Mouse (Mus musculus) hindbrain, embryonic 12.5 days (tissue): ENCODE data around the gene Nek9. TPM values are rescaled to one million over a fixed set of nuclear protein-coding genes. Genes with fewer than 3 reads are reported as not detected.

Source experiments
- ATAC-seq: fragments of 200-750 bp; cut with Nextera tagmentation; 2 replicates; pipeline ENCODE4 v1.8.0; 2017; ENCODE audit warnings: moderate TSS enrichment; ENCODE audit not compliant: low FRiP score
- H3K27ac ChIP-seq: fragments of 300-500 bp; sonication (generic); 2 replicates; pipeline ENCODE4 v1.5.1; 2016; ENCODE audit warnings: mild to moderate bottlenecking
- H3K27me3 ChIP-seq: fragments of 300-500 bp; sonication (generic); 2 replicates; pipeline ENCODE4 v1.6.1; 2016; ENCODE audit warnings: mild to moderate bottlenecking
- H3K36me3 ChIP-seq: fragments of 300-500 bp; sonication (generic); 2 replicates; pipeline ENCODE4 v1.6.1; 2016; ENCODE audit warnings: mild to moderate bottlenecking
- H3K4me1 ChIP-seq: fragments of 300-500 bp; sonication (generic); 2 replicates; pipeline ENCODE4 v1.6.1; 2016
- H3K4me2 ChIP-seq: fragments of 300-500 bp; sonication (generic); replicated peaks from 2 replicates; pipeline ENCODE4 v1.6.1; 2016; ENCODE audit warnings: mild to moderate bottlenecking
- H3K4me3 ChIP-seq: fragments of 300-500 bp; sonication (generic); 2 replicates; pipeline ENCODE4 v1.5.1; 2016; ENCODE audit warnings: mild to moderate bottlenecking
- H3K9ac ChIP-seq: fragments of 300-500 bp; sonication (generic); 2 replicates; pipeline ENCODE4 v1.6.1; 2016; ENCODE audit warnings: mild to moderate bottlenecking, moderate library complexity
- H3K9me3 ChIP-seq: fragments of 300-500 bp; sonication (generic); replicated peaks from 2 replicates; pipeline ENCODE4 v1.6.1; 2016; ENCODE audit warnings: mild to moderate bottlenecking
- WGBS: fragments of 180-500 bp; shearing (Covaris S2); methylation state at CpG from one replicate; pipeline ENCODE4 v1.1.7; 2016; 5-methylcytosine and 5-hydroxymethylcytosine counted together
- polyA plus RNA-seq: library from polyadenylated mRNA; unstranded; fragments of >200 nt; fragmentation: Nextera tagmentation; extraction: Ambion mirVana; gene quantifications from 2 replicates; pipeline ENCODE4 v1.2.1, GENCODE M21; 2016

Gene Nek9
- polyA plus RNA-seq, 1 experiment from 2014 or later: 26.7 TPM

DNA sequence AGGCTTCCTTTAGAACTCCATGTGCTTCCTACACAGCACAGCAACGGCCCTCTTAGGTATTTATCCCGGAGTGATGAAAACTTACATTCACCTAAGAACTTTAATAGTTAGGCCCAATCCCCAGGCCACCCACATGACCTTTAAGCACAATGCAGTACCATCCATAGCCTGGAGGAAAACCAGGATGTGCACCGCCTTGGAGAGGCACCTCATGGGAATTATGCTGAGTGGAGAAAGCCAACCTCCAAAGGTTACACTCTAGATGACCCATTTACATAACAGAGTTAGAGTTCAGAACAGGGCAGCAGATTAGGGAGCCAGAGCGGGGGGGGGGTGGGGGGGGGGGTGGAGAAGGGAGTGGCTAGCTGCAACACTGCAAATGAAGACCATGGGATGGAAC lies 3.1 kb upstream of the Nek9 start:
- H3K36me3 ChIP-seq: peaks cover 16% of the 10 kb centered on the region; the same call in 1 of the 2 replicates
- H3K9me3 ChIP-seq: no peaks in the 10 kb centered on the region
- WGBS: 70% methylated on average over 4 of the region's 4 CpGs
- H3K4me2 ChIP-seq: no peak overlapping the region
- H3K9ac ChIP-seq: no peak overlapping the region
- H3K4me3 ChIP-seq: no peak overlapping the region
- no peak for ATAC-seq
- H3K27me3 ChIP-seq: no peaks in the 10 kb centered on the region
- peaks cover 16% of the 10 kb centered on the region for H3K4me1 ChIP-seq
- no peak overlapping the region for H3K27ac ChIP-seq

DNA sequence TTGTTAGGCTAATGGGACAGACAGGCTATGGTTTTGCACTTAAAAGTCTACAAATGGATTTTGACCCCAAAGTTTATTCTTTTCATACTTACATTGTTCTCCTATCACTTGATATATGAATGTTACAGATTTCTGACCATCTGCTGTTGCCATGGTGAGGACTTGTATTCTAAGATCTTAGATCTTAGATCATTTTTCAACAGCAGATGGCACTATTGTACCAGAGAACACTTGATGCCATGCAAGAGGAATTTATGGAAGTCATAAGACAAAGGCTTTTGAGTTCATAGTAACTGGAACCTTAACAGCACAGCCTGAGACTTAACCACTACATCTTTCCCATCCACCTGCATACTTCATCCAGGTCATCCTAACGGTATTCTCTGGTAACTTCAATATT lies 2.0 kb upstream of the Nek9 start:
- H3K4me3 ChIP-seq: no peak overlapping the region
- 60% methylated on average over 1 of the region's 1 CpGs for WGBS
- no peak overlapping the region for H3K9ac ChIP-seq
- H3K4me1 ChIP-seq: peaks cover 16% of the 10 kb centered on the region
- H3K27me3 ChIP-seq: no peaks in the 10 kb centered on the region
- H3K27ac ChIP-seq: no peak overlapping the region
- H3K9me3 ChIP-seq: no peaks in the 10 kb centered on the region
- H3K4me2 ChIP-seq: no peak overlapping the region
- no peak for ATAC-seq
- H3K36me3 ChIP-seq: peaks cover 16% of the 10 kb centered on the region; the same call in 1 of the 2 replicates

DNA sequence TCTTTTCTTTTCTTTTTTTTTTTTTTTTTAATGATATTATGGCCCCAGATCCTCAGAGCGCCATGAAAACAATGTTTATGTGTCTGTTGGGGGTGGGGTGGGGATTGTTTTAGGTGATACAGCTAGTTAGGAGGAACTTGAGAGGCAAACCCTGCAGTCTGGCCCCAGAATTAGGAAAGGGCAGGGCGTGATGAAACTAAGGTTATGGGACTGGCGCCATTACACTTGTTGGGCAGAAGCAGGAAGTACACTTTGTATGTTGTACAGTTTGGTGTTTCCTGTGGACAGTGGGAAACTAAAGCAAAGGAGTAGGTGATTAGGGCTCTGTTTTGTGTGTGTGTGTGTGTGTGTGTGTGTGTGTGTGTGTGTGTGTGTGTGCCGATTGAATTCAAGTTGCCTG lies 785 bp upstream of the Nek9 start:
- Histone ChIP-seq H3K36me3 (peaks cover 12% of the 10 kb centered on the region; the same call in 1 of the 2 replicates), H3K9me3 (no peaks in the 10 kb centered on the region), H3K4me3 (no peak overlapping the region; the same call in 1 of the 2 replicates), H3K9ac (no peak overlapping the region), H3K4me2 (peak overlapping the region; percentile 68), H3K4me1 (peaks cover 16% of the 10 kb centered on the region), H3K27me3 (no peaks in the 10 kb centered on the region), H3K27ac (no peak overlapping the region)
- no peak for ATAC-seq
- 46% methylated on average over 4 of the region's 4 CpGs for WGBS

DNA sequence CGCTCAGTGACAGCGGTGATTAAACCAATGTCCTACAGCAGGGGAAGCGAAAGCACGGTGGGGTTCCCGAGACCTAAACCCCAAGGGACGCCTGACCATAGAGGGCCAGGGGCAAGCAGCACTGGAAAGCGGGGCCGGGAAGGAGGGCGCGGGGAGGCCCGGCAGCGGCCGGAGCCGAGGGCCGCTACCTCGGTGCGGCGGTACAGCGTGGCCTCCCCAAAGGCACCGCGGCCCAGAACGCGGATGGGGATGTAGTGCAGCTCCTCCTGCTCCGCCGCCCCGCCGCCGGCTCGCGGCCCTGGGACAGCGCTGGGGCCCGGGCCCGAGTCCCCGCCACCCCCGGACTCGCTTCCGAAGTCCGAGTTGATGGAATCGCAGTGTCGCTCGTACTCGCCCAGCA lies 347 bp downstream of the Nek9 start:
- Histone ChIP-seq H3K4me1 (peaks cover 16% of the 10 kb centered on the region), H3K9ac (peak overlapping the region; percentile 94), H3K36me3 (peaks cover 19% of the 10 kb centered on the region), H3K4me3 (peak overlapping the region; percentile 97), H3K4me2 (peak overlapping the region; percentile 68), H3K9me3 (no peaks in the 10 kb centered on the region), H3K27me3 (no peaks in the 10 kb centered on the region), H3K27ac (peak overlapping the region; percentile 85)
- ATAC-seq: peak; percentile 82
- under 1% methylated on average over 42 of the region's 42 CpGs for WGBS

DNA sequence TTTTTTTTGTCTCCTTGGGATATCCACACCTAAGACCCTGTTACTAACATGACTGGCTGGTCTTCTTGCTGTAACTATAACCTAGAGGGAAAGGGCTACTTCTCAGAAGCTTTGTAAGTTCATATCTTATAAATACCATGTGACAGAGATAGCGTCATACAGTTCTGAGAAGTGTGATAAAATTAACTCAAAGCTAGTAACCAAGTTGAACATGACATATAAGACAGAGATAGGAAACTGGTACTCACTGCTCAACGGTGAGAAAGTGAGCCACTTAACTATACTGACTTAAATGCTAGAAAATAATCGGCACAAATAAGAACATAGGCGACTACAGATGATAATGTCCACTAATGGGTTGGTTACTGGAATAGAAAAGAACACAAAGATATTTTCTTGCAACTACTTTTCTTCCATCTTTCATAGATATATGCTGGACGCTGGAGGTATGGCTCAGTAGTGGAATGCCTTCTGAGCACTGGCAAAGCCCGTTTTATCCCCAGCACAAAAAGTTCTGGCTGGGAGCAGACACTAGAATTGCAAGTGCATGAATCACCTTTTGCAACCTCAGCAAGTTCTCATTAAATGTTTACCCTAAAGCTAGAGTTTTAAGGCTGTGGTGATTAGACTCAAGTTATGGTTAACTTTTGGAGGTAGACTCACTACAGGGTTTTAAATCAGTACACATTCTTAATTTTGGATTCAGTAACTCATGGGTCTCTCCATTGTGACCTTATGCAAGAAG lies 1.4 kb downstream of the Nek9 start:
- WGBS: 88% methylated on average over 6 of the region's 6 CpGs
- H3K4me1 ChIP-seq: peaks cover 16% of the 10 kb centered on the region
- H3K4me2 ChIP-seq: peak overlapping the region; percentile 68
- no peak overlapping the region for H3K9ac ChIP-seq
- no peak for ATAC-seq
- no peaks in the 10 kb centered on the region for H3K9me3 ChIP-seq
- H3K27ac ChIP-seq: no peak overlapping the region
- peak overlapping the region; percentile 97; the same call in 1 of the 2 replicates for H3K4me3 ChIP-seq
- peaks cover 23% of the 10 kb centered on the region for H3K36me3 ChIP-seq
- H3K27me3 ChIP-seq: no peaks in the 10 kb centered on the region

DNA sequence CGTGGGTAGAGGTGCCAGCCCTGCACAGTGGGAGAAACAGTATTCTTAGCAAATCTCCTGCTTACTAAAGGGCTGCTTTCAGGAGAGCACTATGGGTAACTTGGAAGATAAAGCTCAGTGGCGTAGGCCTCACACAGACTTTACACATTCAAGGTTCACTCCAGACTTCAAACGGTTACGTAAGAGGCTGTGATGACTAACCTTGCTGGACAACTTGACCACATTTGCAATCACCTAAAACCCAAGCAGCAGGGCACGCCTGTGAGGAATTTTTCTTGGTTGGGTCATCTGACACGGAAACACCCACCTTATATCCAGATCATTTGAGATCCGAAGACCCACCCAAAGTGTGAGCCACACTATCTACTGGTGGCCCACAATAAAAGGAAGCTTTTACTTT lies 9.0 kb downstream of the Nek9 start:
- ATAC-seq: no peak
- H3K4me2 ChIP-seq: no peak overlapping the region
- H3K9ac ChIP-seq: no peak overlapping the region
- no peak overlapping the region for H3K27ac ChIP-seq
- no peaks in the 10 kb centered on the region for H3K9me3 ChIP-seq
- no peaks in the 10 kb centered on the region for H3K4me1 ChIP-seq
- no peak overlapping the region for H3K4me3 ChIP-seq
- peaks cover 74% of the 10 kb centered on the region for H3K36me3 ChIP-seq
- H3K27me3 ChIP-seq: no peaks in the 10 kb centered on the region
- WGBS: 94% methylated on average over 7 of the region's 7 CpGs

DNA sequence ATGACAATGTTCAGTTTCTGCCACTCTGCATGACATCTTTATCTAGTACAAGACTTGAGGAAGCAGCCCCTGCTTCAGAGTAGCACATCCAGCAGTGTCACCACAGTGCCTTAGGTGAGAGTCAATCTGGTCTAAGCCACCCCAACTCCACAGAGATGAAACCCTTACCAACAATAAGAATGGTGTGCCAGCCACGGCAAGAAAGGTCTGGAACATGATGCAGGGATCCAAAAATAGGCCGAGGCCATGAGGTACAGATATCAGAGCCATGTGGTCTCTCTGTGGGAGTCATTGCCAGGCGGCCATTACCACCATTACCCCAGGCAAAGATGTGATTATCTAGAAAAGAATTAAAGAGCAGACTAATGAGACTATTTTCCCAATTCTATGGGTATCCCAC lies 30.5 kb downstream of the Nek9 start:
- Histone ChIP-seq H3K36me3 (peaks cover 94% of the 10 kb centered on the region), H3K4me1 (no peaks in the 10 kb centered on the region), H3K9me3 (no peaks in the 10 kb centered on the region), H3K4me2 (no peak overlapping the region), H3K27ac (no peak overlapping the region), H3K4me3 (no peak overlapping the region), H3K9ac (no peak overlapping the region), H3K27me3 (no peaks in the 10 kb centered on the region)
- no peak for ATAC-seq
- 76% methylated on average over 3 of the region's 3 CpGs for WGBS

DNA sequence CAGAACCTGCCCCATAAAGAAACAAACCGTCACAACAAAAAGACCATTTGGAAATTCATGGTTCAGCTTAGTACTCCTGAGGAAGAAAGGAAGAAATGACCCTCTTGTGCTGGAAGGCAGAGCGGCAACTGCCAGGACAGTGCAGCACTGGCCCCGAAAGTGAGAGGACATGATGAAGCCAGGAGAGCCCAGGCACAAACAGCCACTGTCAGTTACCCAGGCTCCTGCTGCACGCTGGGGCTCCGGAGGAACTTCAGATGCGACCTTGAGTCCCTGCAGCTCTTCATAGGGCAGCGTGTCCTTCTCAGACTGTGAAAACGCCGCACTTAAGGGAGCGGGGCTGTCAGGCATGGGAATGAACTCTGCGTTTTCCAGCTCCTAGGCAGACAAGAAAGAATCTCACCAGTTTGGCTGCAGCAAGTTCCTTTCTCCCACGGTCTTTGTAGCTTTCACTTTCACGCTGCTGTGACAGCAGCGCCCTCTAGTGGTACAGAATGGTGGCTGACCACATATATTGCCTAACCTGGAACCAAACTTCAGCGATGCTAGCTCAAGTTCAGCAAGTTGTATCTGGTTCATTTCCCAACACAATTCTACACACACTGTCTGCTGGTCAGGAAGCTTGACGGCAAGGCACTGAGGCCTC lies 33.8 kb downstream of the Nek9 start:
- Histone ChIP-seq H3K27ac (no peak overlapping the region), H3K36me3 (peaks cover 92% of the 10 kb centered on the region), H3K9me3 (no peaks in the 10 kb centered on the region), H3K4me1 (no peaks in the 10 kb centered on the region), H3K4me3 (no peak overlapping the region), H3K4me2 (no peak overlapping the region), H3K27me3 (no peaks in the 10 kb centered on the region), H3K9ac (no peak overlapping the region)
- ATAC-seq: no peak; the same call in 1 of the 2 replicates
- WGBS: 52% methylated on average over 16 of the region's 16 CpGs

DNA sequence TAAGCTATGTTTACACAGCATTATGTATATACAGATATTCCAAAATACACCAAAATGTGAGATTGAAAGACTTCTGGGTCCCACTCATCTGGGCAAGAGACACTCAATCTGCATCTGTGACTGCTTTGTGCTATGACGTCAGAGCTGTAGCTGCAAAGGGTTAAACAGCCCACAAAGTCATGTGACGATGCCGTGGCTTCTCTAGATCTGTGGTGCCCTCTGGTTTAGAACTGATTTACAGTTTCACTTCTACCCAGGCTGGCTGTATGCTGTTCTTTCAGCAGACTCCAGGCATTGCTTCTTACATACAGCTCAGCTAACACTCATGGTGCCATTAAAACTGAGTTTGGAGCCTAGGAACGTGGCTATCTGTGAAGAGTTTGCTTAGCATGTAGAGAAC lies 34.4 kb downstream of the Nek9 start:
- Histone ChIP-seq H3K36me3 (peaks cover 92% of the 10 kb centered on the region), H3K9me3 (no peaks in the 10 kb centered on the region), H3K4me2 (no peak overlapping the region), H3K27ac (no peak overlapping the region), H3K4me3 (no peak overlapping the region), H3K27me3 (no peaks in the 10 kb centered on the region), H3K4me1 (no peaks in the 10 kb centered on the region), H3K9ac (no peak overlapping the region)
- 82% methylated on average over 4 of the region's 4 CpGs for WGBS
- ATAC-seq: no peak

DNA sequence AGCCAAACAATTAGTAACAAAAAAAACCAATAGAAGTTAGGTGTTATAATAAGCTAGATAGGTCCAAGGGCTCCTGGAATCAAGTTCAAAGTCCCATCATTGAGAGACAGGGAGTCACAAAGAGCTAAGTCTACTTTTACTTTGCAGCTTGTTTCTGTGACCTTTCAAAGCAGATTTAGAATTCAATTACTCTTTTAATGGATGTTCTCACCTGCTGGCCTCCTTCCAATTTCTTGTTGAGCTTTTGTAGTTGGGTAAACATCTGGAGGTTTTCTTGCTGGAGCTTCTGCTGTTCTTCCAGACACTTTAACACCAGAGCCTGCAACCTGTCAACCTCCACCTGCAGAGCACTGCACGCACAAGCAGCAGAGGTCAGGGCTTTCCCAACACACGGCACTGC lies 35.9 kb downstream of the Nek9 start:
- Histone ChIP-seq H3K36me3 (peaks cover 85% of the 10 kb centered on the region), H3K9me3 (no peaks in the 10 kb centered on the region), H3K4me3 (no peak overlapping the region), H3K9ac (no peak overlapping the region), H3K4me1 (no peaks in the 10 kb centered on the region), H3K27me3 (no peaks in the 10 kb centered on the region), H3K4me2 (no peak overlapping the region), H3K27ac (no peak overlapping the region)
- WGBS: 85% methylated on average over 2 of the region's 2 CpGs
- ATAC-seq: no peak

DNA sequence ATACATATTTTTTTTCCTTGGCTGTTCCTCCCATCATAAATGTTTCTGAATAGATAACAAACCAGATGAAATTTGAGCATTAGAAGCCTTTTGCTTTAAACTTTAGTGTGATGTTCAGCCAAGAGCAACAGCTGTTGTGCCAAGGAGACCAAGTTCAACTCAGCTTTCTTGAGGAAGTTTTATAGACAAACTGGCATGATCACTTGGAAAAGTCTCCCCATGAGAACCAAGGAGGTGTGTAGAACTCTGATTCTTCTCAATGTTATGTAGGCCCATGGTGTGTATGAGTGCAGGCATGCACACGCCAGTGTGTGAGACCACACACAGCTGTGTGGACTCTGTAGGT lies 40.4 kb downstream of the Nek9 start:
- no peaks in the 10 kb centered on the region for H3K27me3 ChIP-seq
- H3K9ac ChIP-seq: no peak overlapping the region
- H3K4me2 ChIP-seq: no peak overlapping the region
- no peaks in the 10 kb centered on the region for H3K4me1 ChIP-seq
- no peak overlapping the region for H3K4me3 ChIP-seq
- H3K27ac ChIP-seq: no peak overlapping the region
- H3K36me3 ChIP-seq: peaks cover 49% of the 10 kb centered on the region
- no peaks in the 10 kb centered on the region for H3K9me3 ChIP-seq
- 85% methylated on average over 1 of the region's 1 CpGs for WGBS
- no peak for ATAC-seq

DNA sequence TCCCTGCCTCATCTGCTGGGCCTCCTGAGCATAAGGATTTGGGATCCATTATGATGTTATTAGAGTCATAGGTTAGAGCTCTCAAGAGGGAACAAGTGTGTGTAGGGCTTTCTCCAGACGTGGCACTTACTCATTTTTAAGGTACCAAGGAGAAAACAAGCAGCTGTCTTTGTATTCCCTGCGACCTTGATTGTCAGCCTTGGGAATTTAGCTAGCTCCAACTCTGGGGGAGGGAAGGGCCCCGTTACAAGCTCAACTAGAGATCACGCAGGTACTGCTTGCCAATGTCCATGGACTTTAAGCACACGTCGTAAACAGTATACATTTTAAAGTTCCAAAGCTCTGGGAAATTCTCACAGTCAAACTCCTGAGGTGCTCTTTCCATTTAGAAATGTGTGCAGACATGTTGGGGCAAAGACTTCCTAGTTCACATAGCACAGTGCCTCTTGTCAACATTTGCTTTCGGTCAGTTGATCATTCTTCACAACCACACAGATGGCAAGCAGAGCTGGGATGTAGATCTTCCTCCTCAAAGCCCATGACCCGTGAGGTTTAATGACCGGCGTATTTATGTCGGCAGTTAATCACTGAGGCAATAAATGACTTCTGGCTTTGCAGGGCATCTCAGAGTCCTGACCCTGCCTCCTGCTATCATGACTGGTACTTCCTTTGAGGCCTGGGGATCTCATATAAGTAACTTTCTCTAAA lies 40.9 kb downstream of the Nek9 start:
- Histone ChIP-seq H3K4me1 (no peaks in the 10 kb centered on the region), H3K27me3 (no peaks in the 10 kb centered on the region), H3K4me2 (no peak overlapping the region), H3K4me3 (no peak overlapping the region), H3K9me3 (no peaks in the 10 kb centered on the region), H3K27ac (no peak overlapping the region; the same call in 1 of the 2 replicates), H3K36me3 (peaks cover 46% of the 10 kb centered on the region), H3K9ac (no peak overlapping the region)
- ATAC-seq: no peak
- WGBS: 83% methylated on average over 11 of the region's 11 CpGs
